Mouse (Mus musculus) left cerebral cortex, adult 11 months (tissue): ENCODE data around the gene Ift81.
A peak's percentile ranks its signal among the peaks of the same experiment; 100 is the strongest.
"Not testable (repeated sequence)": the region's sequence is repeated elsewhere in the genome, so short reads cannot be mapped to it uniquely, and the experiment has no call there.

ENCODE experiments used
- DNase-seq: peaks from one replicate; pipeline ENCODE4 v3.0.0; 2022; ENCODE audit warnings: low spot score

Gene Ift81

DNA sequence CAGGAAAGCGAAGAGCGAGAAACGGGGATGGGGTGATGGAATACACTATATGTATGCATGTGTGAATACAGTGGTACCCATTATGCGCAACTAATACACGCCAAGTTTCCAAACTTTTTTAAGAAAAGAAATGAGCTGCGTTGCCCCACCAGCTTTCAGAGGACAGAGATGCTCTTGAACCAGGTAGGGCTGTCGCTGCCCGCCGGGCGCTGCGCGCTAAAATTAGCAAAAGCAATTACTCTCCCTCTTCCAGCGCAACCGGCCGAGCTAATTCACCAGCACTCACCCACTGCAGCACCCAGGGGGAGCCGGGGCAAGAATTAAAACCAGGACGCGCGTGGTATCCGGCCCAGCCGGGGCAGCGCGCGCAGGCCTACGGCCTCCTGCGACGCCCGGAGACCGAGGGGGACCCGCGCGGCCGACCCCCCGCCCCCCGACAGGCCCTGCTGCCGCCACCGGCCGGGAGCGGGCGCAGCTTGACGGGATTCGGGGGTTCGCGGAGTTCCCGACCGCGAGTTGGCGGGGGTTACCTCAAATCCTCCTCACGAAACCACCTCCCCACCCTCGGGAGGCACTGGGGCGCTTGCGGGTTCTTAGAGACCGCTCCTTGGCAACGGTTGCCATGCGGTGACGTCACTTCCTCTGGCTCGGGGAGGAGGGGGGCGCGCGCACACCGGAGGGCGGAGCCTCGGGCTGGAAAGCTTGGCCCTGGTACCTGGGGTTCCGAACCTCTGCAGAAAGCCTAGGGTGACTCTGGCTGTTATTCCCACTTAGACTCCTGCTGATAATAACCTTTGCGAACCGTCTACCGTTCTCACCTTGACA, at the start of gene Ift81:
Gene Ift81, minus strand, starts transcription at position 611 of the 825 bp plus-strand sequence.
- peak; percentile 94 for DNase-seq

DNA sequence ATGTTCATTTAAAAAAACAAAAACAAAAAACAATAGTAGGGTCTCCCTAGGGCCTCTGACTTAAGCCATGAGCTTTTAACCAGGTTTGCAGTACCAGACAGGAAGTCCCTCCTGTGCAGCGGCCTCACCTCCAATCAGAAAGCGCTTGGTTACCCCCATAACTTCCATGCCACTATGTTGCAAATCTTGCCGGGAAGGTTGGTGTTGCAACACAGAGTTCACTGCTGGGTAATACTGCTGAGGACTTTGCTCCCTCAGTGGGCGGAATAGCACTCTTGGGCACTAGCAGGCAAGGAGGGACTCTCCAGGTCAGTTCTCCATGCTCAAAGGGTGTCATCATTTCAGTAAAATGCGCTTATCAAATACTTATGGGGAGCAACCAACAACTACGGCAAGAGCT, 48.2 kb upstream of the Ift81 start:
- no peak for DNase-seq

DNA sequence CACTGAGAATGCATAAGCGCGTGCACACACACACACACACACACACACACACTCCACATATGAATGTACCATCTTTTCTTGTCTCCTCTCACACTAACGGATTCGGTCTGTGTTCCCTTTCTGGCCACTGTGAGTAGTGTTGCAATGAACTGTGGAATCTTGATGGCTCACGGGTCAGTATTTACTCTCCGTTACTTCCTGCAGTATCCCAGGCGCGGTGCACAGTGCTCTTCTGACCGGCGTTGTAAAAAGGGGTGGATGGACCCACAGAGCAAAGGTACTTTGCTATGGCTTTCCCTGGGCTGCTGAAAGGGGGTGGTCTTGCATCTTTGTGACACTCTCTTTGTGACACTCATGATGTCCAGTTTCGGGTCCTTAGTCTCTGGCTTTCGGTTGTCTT, 42.5 kb upstream of the Ift81 start:
- no peak for DNase-seq

DNA sequence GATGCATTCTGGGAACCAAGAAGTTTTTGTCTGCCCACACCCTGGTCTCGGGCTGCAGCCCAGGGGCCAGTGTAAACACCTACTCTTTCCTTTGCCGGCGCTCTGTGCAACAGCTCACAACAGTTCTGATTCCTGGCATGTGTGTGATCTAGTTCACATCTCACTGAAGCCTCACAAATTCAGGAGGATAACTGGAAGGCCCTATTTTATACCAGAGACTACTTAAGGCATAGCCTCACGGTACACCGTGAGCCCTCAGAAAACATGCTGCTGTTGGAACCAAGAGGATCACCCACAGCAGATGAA, 39.9 kb upstream of the Ift81 start:
- no peak for DNase-seq

DNA sequence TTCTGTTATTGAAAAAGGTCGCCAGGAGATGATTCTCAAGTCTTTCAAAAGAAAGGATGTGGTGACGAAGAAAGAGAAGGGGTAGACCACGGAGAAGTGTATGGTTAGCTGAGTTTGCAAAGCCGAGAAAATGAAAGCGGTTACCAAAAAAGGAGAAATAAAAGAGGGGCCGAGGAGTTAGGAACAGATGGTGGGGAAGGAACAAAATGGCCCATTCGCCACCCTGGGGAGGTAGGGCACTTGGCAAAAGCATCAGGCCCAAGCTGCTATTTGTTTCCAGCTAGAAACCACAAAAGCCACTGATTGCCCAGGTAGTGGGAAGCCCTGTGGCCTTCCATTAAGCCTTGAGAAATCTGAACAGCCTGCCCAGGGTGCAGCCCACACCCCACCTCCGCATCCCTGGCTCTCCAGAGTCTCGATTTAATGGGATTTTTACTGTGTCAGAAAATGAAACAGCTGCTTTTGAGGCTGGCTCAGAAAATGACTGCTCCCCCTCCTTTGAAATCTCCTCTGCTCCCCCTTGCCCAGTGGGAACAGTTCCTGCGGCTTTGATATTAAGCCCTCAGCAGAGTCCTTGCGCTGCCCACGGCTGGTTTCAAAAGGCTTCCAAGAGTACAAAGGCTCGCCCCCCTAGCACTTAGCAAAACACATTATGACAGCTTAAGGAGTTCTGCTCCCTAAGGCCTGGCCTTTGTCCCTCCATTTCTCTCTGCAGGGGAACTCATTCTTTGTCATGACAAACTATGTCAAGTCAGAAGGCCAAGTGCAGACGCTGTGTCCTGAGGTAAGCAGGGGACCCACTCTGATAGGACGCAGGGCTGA, 39.3 kb upstream of the Ift81 start:
- DNase-seq: no peak

DNA sequence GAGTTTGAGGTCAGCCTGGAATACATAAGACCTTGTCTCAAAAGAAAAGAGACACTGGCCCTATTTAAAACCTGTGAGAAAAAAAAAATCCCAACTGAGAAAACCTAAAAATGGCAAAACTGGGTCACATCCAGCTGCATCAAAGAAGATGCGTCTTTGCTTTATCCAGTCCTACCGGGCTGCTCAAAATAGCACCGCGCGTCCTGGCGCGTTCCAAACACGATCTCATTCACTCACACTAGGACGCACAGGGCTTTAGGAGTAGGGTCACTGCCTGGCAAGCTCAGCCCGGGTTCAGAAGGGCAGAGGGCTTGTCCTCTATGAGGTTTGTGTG, 38.8 kb upstream of the Ift81 start:
- no peak for DNase-seq

DNA sequence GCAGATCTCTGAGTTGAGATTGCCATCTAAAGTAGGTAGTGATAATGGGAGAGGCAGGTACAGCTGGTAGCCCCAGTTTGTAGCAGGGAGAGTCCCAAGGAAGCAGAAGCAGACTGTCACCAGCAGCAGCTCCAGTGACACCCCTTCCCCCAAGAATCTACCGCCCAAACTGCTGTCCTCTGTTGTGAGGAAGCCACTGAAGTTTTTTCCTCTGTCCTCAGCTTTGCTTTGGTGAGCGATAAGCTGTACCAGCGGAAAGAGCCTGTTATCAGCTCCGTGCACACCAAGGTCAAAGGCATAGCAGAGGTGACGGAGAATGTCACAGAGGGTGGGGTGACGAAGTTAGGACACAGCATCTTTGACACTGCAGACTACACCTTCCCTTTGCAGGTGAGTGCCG, 38.2 kb upstream of the Ift81 start:
- no peak for DNase-seq

DNA sequence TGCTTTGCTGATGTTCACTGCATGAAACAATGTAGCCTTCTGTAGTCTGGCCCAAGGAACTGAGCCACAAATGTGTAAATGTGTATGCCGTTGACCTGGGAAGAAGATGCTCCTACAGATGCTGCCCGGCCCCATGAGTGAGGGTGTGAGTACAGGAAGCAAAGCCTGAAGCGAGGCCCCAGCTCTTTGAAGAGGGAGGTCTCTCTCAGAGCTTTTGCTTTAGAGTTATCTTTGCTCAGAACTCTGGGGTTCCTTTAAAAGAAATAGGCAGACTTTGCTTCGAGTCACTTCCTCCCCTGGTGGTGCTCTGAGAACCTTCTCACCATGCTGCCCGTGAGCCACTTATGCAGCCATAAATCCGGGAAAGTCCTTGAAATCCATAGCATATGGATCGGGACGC, 35.8 kb upstream of the Ift81 start:
- DNase-seq: no peak

DNA sequence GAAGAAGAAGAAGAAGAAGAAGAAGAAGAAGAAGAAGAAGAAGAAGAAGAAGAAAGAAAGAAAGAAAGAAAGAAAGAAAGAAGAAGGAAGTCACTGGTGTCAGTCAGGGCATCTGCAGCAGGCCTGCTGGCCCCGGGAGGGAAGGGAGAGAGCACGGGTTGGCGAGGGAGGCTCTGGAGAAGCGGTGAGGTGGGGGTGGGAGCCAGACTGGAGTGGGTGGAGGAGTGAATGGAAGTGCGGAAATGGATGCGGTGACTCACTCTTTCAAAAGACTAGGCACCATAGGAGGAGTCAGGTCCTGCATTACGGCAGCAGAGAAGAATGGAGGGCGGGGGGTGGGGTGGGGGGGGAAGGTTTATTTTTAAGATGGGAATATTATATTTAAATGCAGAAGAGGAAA, 34.9 kb upstream of the Ift81 start:
- DNase-seq: no peak

DNA sequence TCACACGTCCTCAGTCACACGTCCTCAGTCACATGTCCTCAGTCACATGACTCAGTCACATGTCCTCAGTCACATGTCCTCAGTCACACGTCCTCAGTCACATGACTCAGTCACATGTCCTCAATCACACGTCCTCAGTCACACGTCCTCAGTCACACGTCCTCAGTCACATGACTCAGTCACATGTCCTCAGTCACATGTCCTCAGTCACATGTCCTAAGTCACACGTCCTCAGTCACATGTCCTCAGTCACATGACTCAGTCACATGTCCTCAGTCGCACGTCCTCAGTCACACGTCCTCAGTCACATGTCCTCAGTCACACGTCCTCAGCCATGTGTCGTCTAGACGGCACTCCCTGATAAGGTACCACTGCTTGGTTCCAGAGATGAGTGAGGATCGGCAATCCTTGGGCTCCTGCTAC, 33.6 kb upstream of the Ift81 start:
- not testable (repeated sequence) for DNase-seq

DNA sequence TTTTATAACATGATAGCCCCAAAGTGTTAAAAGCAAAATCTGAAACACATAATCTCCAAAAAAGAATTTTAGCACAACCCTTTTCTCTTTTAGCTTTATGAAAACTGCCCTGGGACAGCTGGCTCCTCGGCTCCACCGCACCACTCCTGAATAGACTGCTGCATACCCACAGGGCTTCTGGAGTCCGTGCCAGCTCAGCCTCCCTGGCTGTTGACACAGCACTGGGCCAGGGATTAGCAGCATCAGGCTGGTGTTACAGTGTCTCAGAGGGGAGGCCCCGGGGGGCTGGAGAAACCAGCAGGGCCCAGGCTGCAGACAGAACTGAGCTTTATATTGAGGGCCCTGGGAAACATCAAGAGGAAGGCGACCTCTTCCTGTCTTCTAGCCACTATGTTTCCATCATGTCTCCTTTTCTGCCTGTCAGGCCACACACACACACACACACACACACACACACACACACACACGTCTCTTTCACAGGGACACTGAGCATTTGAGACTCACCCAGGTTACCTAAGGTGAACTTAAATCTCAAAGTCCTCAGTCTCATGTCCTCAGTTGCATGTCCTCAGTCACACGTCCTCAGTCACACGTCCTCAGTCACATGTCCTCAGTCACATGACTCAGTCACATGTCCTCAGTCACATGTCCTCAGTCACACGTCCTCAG, 33.1 kb upstream of the Ift81 start:
- no peak for DNase-seq

DNA sequence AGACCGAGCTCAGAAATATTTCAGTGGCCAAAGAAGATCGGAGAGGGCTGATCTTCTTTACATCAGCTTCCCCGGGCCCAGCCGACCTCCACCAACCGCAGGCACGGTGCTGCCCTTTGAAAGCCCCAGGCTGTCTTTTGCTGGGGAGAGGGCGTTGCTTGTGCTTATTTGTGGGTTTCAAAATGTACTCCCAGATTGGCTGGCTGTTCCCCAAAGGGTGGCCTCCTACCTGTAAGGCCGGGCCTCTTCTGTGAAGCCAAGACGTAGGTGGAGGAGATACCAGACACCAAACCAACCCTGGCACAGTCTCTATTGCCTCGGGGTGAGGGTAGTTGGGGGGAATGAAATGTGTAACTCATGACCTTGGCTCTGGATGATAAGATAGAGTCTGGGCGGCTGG, 31.7 kb upstream of the Ift81 start:
- DNase-seq: no peak

DNA sequence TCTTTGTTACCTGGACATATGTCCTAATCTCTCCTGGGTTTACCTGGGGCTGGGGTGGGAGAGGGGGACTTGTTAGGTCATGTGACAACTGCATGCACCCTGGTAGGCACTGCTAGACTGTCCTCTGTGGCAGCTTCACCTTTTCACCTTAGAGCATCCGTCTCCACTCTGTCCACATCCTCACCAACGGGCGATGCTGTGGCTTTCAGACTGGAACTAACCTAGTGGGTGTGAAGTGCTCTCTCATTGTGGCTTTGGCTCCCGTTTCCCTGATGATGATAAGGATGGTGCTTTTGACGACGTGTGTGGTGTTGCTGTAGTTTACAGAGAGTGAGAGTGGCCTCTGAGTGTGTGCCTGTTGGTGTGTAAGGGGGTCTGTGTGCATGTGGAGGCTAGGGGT, 31.0 kb upstream of the Ift81 start:
- DNase-seq: no peak

DNA sequence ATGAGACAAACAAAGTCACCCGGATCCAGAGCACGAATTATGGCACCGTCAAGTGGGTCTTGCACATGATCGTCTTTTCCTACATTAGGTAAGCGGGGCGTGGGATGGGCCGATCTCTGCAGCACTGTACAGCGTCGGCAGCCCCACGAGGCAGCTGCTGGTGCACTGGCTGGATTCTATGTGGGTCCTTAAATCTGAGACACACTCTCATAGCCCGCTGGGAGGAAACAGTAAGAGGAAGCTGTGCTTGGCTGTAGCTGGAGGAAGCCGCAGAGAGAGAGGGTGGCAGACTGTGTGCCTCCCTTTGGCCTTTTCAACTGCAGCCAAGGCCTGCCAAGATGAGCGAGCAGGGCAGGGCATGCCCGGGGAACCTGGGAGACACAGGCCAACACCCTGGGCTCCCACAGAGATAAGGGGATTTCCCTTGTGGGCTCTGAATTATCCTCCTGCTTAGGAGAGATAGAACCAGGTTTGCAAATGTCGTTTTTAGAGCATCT, 29.8 kb upstream of the Ift81 start:
- DNase-seq: no peak

DNA sequence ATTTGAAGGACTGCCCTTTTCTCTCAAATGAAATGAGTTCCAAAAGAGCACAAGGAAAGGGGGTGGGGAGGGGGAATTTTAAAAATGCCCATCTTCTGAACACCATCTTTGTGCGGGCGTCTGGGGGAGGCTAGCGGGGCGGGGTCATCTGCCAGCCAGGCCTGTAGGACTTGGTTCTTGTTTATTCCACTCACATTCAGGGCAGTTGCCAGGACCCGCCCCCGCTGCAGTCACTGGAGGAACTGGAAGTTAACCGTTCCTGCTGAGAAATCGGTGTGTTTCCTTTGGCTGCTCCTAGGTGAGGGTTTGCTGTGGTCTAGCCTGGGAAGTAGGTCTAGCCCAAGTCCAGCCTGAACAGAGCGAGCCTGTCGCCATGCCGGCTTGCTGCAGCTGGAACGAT, 29.4 kb upstream of the Ift81 start, which contains the start of gene P2rx7:
Gene P2rx7, plus strand, starts transcription at position 211 of the 400 bp plus-strand sequence.
- no peak for DNase-seq

DNA sequence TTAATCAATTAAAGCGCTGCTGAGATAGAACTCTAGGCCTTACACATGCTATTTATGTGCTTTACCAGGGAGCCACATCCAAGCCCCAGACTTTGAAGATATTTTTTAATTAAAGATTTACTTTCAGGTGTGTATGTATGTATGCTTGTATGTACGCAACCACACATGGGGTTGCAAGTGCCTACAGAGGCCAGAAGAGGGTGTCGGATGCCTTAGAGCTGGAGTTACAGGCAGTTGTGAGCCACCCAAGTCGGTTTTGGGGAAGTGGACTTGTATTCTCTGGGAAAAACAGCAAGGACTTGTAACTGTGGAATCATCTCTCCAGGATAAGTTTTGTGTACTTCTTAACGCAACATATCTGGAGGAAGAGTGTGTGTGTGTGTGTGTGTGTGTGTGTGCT, 25.7 kb upstream of the Ift81 start:
- DNase-seq: no peak

DNA sequence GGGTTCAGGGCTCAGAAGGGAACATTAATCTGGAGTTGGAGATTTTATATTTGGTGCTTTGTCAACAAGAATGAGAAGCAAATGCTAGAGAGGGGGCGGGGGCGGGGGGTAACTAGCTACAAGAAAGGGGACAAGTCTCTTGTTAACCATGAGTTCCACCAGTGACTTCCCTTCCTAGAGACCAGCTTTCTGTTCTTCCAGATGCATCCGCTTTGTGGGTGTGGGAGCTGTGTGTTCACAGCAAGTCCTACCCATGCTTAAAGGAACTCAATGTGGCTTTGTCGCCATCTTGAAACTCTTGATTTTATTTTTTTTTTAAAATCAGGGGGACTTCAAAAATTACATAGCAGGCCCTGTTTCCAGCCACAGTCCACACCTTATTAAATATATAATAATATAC, 25.2 kb upstream of the Ift81 start:
- DNase-seq: no peak

DNA sequence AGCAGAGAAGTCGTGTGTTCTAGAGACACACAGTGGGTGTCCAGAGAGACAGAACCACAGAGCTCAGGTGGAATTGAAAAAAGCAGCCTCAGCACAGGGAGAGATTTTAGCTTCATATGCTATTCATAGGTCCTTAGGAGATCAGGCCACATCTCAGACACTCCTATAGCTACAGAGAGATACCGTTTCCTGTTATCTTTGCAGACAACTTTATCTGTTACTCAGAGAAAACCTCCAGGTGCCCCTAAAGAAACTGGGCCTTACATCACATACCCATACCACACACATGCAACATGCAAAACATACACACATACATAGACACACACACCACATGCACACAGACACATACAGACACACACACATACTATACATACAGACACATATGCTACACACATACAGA, 24.0 kb upstream of the Ift81 start:
- no peak for DNase-seq

DNA sequence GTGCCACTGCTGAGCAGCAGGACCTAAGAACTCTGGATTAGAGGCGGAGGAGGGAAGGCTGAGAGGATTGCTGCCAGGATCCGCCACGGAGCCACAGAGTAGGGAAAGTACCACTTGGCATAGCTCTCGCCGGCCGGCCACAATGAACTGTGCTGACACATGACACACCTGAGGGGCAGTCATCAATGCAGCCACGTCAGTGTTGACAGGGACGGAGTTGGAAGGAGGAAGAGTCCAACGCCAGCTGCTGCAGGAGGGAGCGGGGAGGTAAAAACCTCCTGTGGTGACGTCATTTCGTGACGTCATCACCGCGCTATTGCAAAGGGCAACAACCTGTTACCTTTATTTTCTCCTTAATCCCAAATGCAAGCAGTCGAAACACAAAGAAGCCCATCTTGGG, 22.6 kb upstream of the Ift81 start:
- no peak for DNase-seq

DNA sequence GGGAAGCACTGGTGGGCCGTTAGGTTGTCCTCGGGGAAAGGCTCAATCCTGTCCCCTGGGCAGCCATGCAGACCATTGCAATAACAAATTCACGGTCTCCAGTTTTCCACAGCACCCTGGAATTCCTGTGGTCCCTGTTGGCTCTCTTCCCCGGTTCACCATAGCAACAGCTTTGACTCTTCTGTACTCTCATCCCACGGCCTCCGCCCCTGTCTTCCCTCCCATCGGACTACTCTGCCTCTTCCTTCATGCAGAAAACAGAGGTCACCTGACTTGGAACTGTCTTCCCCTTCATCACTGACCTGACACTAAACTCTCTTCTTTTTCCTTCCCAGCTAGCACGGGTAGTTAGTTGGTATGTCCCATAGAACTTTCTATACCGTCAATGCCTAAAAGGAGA, 22.0 kb upstream of the Ift81 start:
- no peak for DNase-seq

DNA sequence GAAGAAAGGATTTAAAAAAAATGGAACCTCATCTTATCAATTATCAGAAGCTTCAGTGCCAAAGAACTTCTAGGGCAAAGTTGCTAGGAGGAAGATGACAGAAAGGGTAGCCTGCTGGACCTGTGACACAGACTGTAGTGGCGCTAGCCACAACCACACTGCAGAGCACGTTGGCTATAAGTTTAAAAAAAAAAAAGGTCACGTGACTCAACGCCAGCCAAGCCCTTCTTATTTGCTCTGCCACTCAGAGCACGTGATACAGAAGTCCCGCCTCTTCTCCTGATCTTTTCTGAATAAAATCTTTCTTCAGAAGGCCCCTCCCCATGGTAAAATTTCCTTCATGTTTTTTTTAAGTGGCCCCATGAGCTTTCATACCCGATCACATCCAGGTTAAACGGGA, 20.9 kb upstream of the Ift81 start:
- DNase-seq: no peak

DNA sequence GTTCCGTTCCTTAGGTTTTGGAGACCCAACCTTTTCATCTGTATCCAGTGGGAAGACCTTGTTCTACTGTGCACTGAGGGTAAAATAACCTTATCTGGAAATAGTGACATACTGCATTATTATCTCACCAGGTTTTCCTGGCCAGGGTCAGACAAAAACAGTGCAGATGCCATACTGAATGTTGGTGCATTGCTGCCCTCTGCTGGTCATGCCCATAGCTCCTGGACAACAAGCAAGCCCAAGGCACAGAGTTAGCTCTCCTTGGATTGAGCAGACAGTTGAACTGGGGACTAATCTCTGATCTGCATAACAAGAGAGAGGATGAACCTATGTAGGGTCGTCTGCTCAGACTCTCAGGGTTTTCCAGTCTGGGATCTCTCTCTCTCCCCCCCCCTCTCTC, 12.9 kb upstream of the Ift81 start:
- peak; percentile 80 for DNase-seq
